Mouse (Mus musculus): ENCODE results near the gene Spata17. TPM values are rescaled to one million over a fixed set of nuclear protein-coding genes. Genes with fewer than 3 reads are reported as not detected.
"Not testable (repeated sequence)": the region's sequence is repeated elsewhere in the genome, so short reads cannot be mapped to it uniquely, and the experiment has no call there.

Gene Spata17
- polyA plus RNA-seq, 1 experiment = not detected

- Histone ChIP-seq H3K4me1 (ENCODE audit: control insufficient read depth, insufficient read depth, low read length) (no peaks in the 10 kb centered on the region), H3K4me3 (ENCODE audit: insufficient read depth, low read length) (no peak overlapping the region), H3K27ac (ENCODE audit: insufficient read depth, low read depth, low read length) (no peak overlapping the region)
- TF ChIP-seq POLR2A (IDR thresholded peaks at IDR 0.05; ENCODE audit: borderline replicate concordance, low read depth, low read length) (no peak), CTCF (IDR thresholded peaks at IDR 0.05; ENCODE audit: low read depth, low read length) (no peak)
These were observed 81.4 kb downstream of the Spata17 start for GRCm38 (mm10) chr1:187133841-187134240.

- no peaks in the 10 kb centered on the region for H3K4me1 ChIP-seq (ENCODE audit: control insufficient read depth, insufficient read depth, low read length)
- TF ChIP-seq POLR2A (IDR thresholded peaks at IDR 0.05; ENCODE audit: borderline replicate concordance, low read depth, low read length) (no peak), CTCF (IDR thresholded peaks at IDR 0.05; ENCODE audit: low read depth, low read length) (no peak)
- H3K4me3 ChIP-seq (ENCODE audit: insufficient read depth, low read length) = no peak overlapping the region
- H3K27ac ChIP-seq (ENCODE audit: insufficient read depth, low read depth, low read length) = no peak overlapping the region
These were observed 82.9 kb downstream of the Spata17 start for GRCm38 (mm10) chr1:187132348-187132747.

GRCm38 (mm10) chr1:187127548-187127947 lies 87.7 kb downstream of the Spata17 start:
- H3K4me3 ChIP-seq (ENCODE audit: insufficient read depth, low read length); H3K4me1 ChIP-seq (ENCODE audit: control insufficient read depth, insufficient read depth, low read length); H3K27ac ChIP-seq (ENCODE audit: insufficient read depth, low read depth, low read length): not testable (repeated sequence)

- TF ChIP-seq CTCF (IDR thresholded peaks at IDR 0.05; ENCODE audit: low read depth, low read length) (no peak), POLR2A (IDR thresholded peaks at IDR 0.05; ENCODE audit: borderline replicate concordance, low read depth, low read length) (no peak)
- Histone ChIP-seq H3K4me3 (ENCODE audit: insufficient read depth, low read length) (no peak overlapping the region), H3K4me1 (ENCODE audit: control insufficient read depth, insufficient read depth, low read length) (no peaks in the 10 kb centered on the region), H3K27ac (ENCODE audit: insufficient read depth, low read depth, low read length) (no peak overlapping the region)
These were observed 89.5 kb downstream of the Spata17 start for GRCm38 (mm10) chr1:187125733-187126132.

GRCm38 (mm10) chr1:187124967-187125366 lies 90.3 kb downstream of the Spata17 start:
- Histone ChIP-seq H3K4me3 (ENCODE audit: insufficient read depth, low read length) (no peak overlapping the region), H3K27ac (ENCODE audit: insufficient read depth, low read depth, low read length) (no peak overlapping the region), H3K4me1 (ENCODE audit: control insufficient read depth, insufficient read depth, low read length) (no peaks in the 10 kb centered on the region)
- TF ChIP-seq CTCF (IDR thresholded peaks at IDR 0.05; ENCODE audit: low read depth, low read length) (no peak), POLR2A (IDR thresholded peaks at IDR 0.05; ENCODE audit: borderline replicate concordance, low read depth, low read length) (no peak)

GRCm38 (mm10) chr1:187119300-187119699 lies 96.0 kb downstream of the Spata17 start:
- Histone ChIP-seq H3K4me3 (ENCODE audit: insufficient read depth, low read length) (no peak overlapping the region), H3K27ac (ENCODE audit: insufficient read depth, low read depth, low read length) (no peak overlapping the region), H3K4me1 (ENCODE audit: control insufficient read depth, insufficient read depth, low read length) (no peaks in the 10 kb centered on the region)
- TF ChIP-seq CTCF (IDR thresholded peaks at IDR 0.05; ENCODE audit: low read depth, low read length) (no peak), POLR2A (IDR thresholded peaks at IDR 0.05; ENCODE audit: borderline replicate concordance, low read depth, low read length) (no peak)

- Histone ChIP-seq H3K4me1 (ENCODE audit: control insufficient read depth, insufficient read depth, low read length) (no peaks in the 10 kb centered on the region), H3K4me3 (ENCODE audit: insufficient read depth, low read length) (no peak overlapping the region), H3K27ac (ENCODE audit: insufficient read depth, low read depth, low read length) (no peak overlapping the region)
- TF ChIP-seq CTCF (IDR thresholded peaks at IDR 0.05; ENCODE audit: low read depth, low read length) = no peak
- TF ChIP-seq POLR2A (IDR thresholded peaks at IDR 0.05; ENCODE audit: borderline replicate concordance, low read depth, low read length) = no peak
These were observed 97.2 kb downstream of the Spata17 start for GRCm38 (mm10) chr1:187118108-187118507.

GRCm38 (mm10) chr1:187113716-187114115 lies 101.5 kb downstream of the Spata17 start:
- H3K4me3 ChIP-seq (ENCODE audit: insufficient read depth, low read length) = no peak overlapping the region
- no peak for TF ChIP-seq POLR2A (IDR thresholded peaks at IDR 0.05; ENCODE audit: borderline replicate concordance, low read depth, low read length)
- TF ChIP-seq CTCF (IDR thresholded peaks at IDR 0.05; ENCODE audit: low read depth, low read length) = no peak
- H3K4me1 ChIP-seq (ENCODE audit: control insufficient read depth, insufficient read depth, low read length) = no peaks in the 10 kb centered on the region
- no peak overlapping the region for H3K27ac ChIP-seq (ENCODE audit: insufficient read depth, low read depth, low read length)

- Histone ChIP-seq H3K4me1 (ENCODE audit: control insufficient read depth, insufficient read depth, low read length) (peaks cover 5% of the 10 kb centered on the region), H3K4me3 (ENCODE audit: insufficient read depth, low read length) (no peak overlapping the region)
- TF ChIP-seq POLR2A (IDR thresholded peaks at IDR 0.05; ENCODE audit: borderline replicate concordance, low read depth, low read length) (no peak), CTCF (IDR thresholded peaks at IDR 0.05; ENCODE audit: low read depth, low read length) (no peak)
These were observed 113.1 kb downstream of the Spata17 start for GRCm38 (mm10) chr1:187102130-187102529.

GRCm38 (mm10) chr1:187101202-187101601 lies 114.1 kb downstream of the Spata17 start:
- TF ChIP-seq POLR2A (IDR thresholded peaks at IDR 0.05; ENCODE audit: borderline replicate concordance, low read depth, low read length) (no peak), CTCF (IDR thresholded peaks at IDR 0.05; ENCODE audit: low read depth, low read length) (no peak)
- H3K4me3 ChIP-seq (ENCODE audit: insufficient read depth, low read length) = no peak overlapping the region
- peaks cover 5% of the 10 kb centered on the region for H3K4me1 ChIP-seq (ENCODE audit: control insufficient read depth, insufficient read depth, low read length)
- H3K27ac ChIP-seq (ENCODE audit: insufficient read depth, low read depth, low read length) = no peak overlapping the region

More at GRCm38 (mm10) chr1:187102130-187102529, 113.1 kb downstream of the Spata17 start:
- no peak overlapping the region for H3K27ac ChIP-seq (ENCODE audit: insufficient read depth, low read depth, low read length)

- H3K4me1 ChIP-seq (ENCODE audit: control insufficient read depth, insufficient read depth, low read length) = peaks cover 5% of the 10 kb centered on the region
- TF ChIP-seq CTCF (IDR thresholded peaks at IDR 0.05; ENCODE audit: low read depth, low read length) = no peak
- TF ChIP-seq POLR2A (IDR thresholded peaks at IDR 0.05; ENCODE audit: borderline replicate concordance, low read depth, low read length) = no peak
- no peak overlapping the region for H3K4me3 ChIP-seq (ENCODE audit: insufficient read depth, low read length)
- no peak overlapping the region for H3K27ac ChIP-seq (ENCODE audit: insufficient read depth, low read depth, low read length)
These were observed 114.6 kb downstream of the Spata17 start for GRCm38 (mm10) chr1:187100624-187101023.

Data from bone marrow macrophage, adult 2 months (primary cell).